Mouse (Mus musculus): ENCODE measurements around the gene Fam172a. TPM values are rescaled to one million over a fixed set of nuclear protein-coding genes. Genes with fewer than 3 reads are reported as not detected.
A peak's percentile ranks its signal among the peaks of the same experiment; 100 is the strongest.

Fam172a gene
- polyA plus RNA-seq, 1 experiment: 4.0 TPM

GRCm38 (mm10) chr13:78179312-78180097, 477.7 kb downstream of the Fam172a start:
- Histone ChIP-seq H3K4me1 (ENCODE audit: control insufficient read depth, insufficient read depth, low read length) (peaks cover 12% of the 10 kb centered on the region), H3K36me3 (ENCODE audit: control insufficient read depth, insufficient read depth, low read length) (no peaks in the 10 kb centered on the region), H3K4me3 (ENCODE audit: control insufficient read depth, low read depth, low read length) (peak overlapping the region; percentile 20), H3K27ac (ENCODE audit: control insufficient read depth, insufficient read depth, low read depth, low read length) (no peak overlapping the region), H3K27me3 (ENCODE audit: control insufficient read depth, insufficient read depth, low read length) (peaks cover 4% of the 10 kb centered on the region; the same call in 1 of the 2 replicates)
- TF ChIP-seq POLR2A (IDR thresholded peaks at IDR 0.05; ENCODE audit: control insufficient read depth, low read depth, low read length) (no peak), CTCF (IDR thresholded peaks at IDR 0.05; ENCODE audit: control insufficient read depth, insufficient read depth, insufficient replicate concordance, low read depth, low read length) (no peak)

GRCm38 (mm10) chr13:78180261-78180660, 478.4 kb downstream of the Fam172a start:
- Histone ChIP-seq H3K36me3 (ENCODE audit: control insufficient read depth, insufficient read depth, low read length) (no peaks in the 10 kb centered on the region), H3K27ac (ENCODE audit: control insufficient read depth, insufficient read depth, low read depth, low read length) (no peak overlapping the region), H3K4me1 (ENCODE audit: control insufficient read depth, insufficient read depth, low read length) (peaks cover 12% of the 10 kb centered on the region), H3K27me3 (ENCODE audit: control insufficient read depth, insufficient read depth, low read length) (peaks cover 4% of the 10 kb centered on the region; the same call in 1 of the 2 replicates), H3K4me3 (ENCODE audit: control insufficient read depth, low read depth, low read length) (no peak overlapping the region)
- TF ChIP-seq POLR2A (IDR thresholded peaks at IDR 0.05; ENCODE audit: control insufficient read depth, low read depth, low read length) (no peak), CTCF (IDR thresholded peaks at IDR 0.05; ENCODE audit: control insufficient read depth, insufficient read depth, insufficient replicate concordance, low read depth, low read length) (no peak)

GRCm38 (mm10) chr13:78181071-78181929, 479.5 kb downstream of the Fam172a start:
- Histone ChIP-seq H3K36me3 (ENCODE audit: control insufficient read depth, insufficient read depth, low read length) (no peaks in the 10 kb centered on the region), H3K27ac (ENCODE audit: control insufficient read depth, insufficient read depth, low read depth, low read length) (no peak overlapping the region), H3K4me1 (ENCODE audit: control insufficient read depth, insufficient read depth, low read length) (peaks cover 12% of the 10 kb centered on the region), H3K4me3 (ENCODE audit: control insufficient read depth, low read depth, low read length) (peak overlapping the region; percentile 21), H3K27me3 (ENCODE audit: control insufficient read depth, insufficient read depth, low read length) (peaks cover 4% of the 10 kb centered on the region; the same call in 1 of the 2 replicates)
- no peak for TF ChIP-seq CTCF (IDR thresholded peaks at IDR 0.05; ENCODE audit: control insufficient read depth, insufficient read depth, insufficient replicate concordance, low read depth, low read length)
- no peak for TF ChIP-seq POLR2A (IDR thresholded peaks at IDR 0.05; ENCODE audit: control insufficient read depth, low read depth, low read length)

DNA sequence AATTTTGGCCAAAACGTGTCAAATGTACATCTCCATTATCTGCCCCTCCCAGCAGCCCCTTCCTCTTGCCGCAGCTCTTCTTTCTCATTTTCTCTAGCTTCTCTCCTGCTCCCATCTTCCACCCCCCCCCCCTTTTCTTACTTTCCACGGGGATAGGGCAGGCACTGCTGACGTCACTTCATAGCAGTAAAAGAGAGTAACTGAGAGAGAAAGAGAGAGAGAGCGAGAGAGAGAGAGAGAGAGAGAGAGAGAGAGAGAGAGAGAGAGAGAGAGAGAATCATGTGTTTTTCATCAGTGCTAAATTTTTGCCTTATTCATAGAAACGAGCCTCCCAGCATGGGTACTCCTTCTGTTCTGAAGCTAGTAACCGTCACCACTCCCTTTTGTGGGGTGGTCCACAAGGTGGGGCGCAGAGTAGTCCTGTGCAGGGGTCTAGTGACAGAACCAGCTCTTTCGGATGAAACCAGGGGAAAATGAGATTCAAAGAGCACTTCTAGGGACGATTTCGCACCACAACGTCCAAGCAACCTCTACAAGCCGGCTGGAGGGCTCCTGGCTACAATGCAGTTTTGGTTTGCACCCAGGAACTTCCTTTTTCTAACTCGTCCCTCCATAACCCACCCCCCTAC, 480.2 kb downstream of the Fam172a start:
- H3K27me3 ChIP-seq (ENCODE audit: control insufficient read depth, insufficient read depth, low read length): peaks cover 4% of the 10 kb centered on the region; the same call in 1 of the 2 replicates

GRCm38 (mm10) chr13:78183004-78183403, 481.2 kb downstream of the Fam172a start:
- TF ChIP-seq CTCF (IDR thresholded peaks at IDR 0.05; ENCODE audit: control insufficient read depth, insufficient read depth, insufficient replicate concordance, low read depth, low read length) (no peak), POLR2A (IDR thresholded peaks at IDR 0.05; ENCODE audit: control insufficient read depth, low read depth, low read length) (no peak)
- Histone ChIP-seq H3K36me3 (ENCODE audit: control insufficient read depth, insufficient read depth, low read length) (no peaks in the 10 kb centered on the region), H3K27me3 (ENCODE audit: control insufficient read depth, insufficient read depth, low read length) (peaks cover 4% of the 10 kb centered on the region; the same call in 1 of the 2 replicates), H3K4me1 (ENCODE audit: control insufficient read depth, insufficient read depth, low read length) (peaks cover 12% of the 10 kb centered on the region), H3K27ac (ENCODE audit: control insufficient read depth, insufficient read depth, low read depth, low read length) (no peak overlapping the region), H3K4me3 (ENCODE audit: control insufficient read depth, low read depth, low read length) (no peak overlapping the region)

More for the DNA sequence above, 480.2 kb downstream of the Fam172a start:
- H3K4me1 ChIP-seq (ENCODE audit: control insufficient read depth, insufficient read depth, low read length): peaks cover 12% of the 10 kb centered on the region
- H3K36me3 ChIP-seq (ENCODE audit: control insufficient read depth, insufficient read depth, low read length): no peaks in the 10 kb centered on the region
- no peak overlapping the region for H3K4me3 ChIP-seq (ENCODE audit: control insufficient read depth, low read depth, low read length)
- no peak for TF ChIP-seq POLR2A (IDR thresholded peaks at IDR 0.05; ENCODE audit: control insufficient read depth, low read depth, low read length)
- no peak for TF ChIP-seq CTCF (IDR thresholded peaks at IDR 0.05; ENCODE audit: control insufficient read depth, insufficient read depth, insufficient replicate concordance, low read depth, low read length)
- no peak overlapping the region for H3K27ac ChIP-seq (ENCODE audit: control insufficient read depth, insufficient read depth, low read depth, low read length)

- H3K27ac ChIP-seq (ENCODE audit: control insufficient read depth, insufficient read depth, low read depth, low read length): no peak overlapping the region
- peaks cover 4% of the 10 kb centered on the region; the same call in 1 of the 2 replicates for H3K27me3 ChIP-seq (ENCODE audit: control insufficient read depth, insufficient read depth, low read length)
- H3K36me3 ChIP-seq (ENCODE audit: control insufficient read depth, insufficient read depth, low read length): no peaks in the 10 kb centered on the region
- no peak overlapping the region for H3K4me3 ChIP-seq (ENCODE audit: control insufficient read depth, low read depth, low read length)
- peaks cover 12% of the 10 kb centered on the region for H3K4me1 ChIP-seq (ENCODE audit: control insufficient read depth, insufficient read depth, low read length)
- no peak for TF ChIP-seq POLR2A (IDR thresholded peaks at IDR 0.05; ENCODE audit: control insufficient read depth, low read depth, low read length)
- no peak for TF ChIP-seq CTCF (IDR thresholded peaks at IDR 0.05; ENCODE audit: control insufficient read depth, insufficient read depth, insufficient replicate concordance, low read depth, low read length)
Observed at GRCm38 (mm10) chr13:78183986-78184385, 482.2 kb downstream of the Fam172a start.

Measured in testis, adult 2 months (tissue).